Mouse (Mus musculus): Measurements from ENCODE around the gene Mapk11. TPM values are rescaled to one million over a fixed set of nuclear protein-coding genes. Genes with fewer than 3 reads are reported as not detected.

Gene Mapk11
- polyA plus RNA-seq, 1 experiment from 2014 or later = 16.5 TPM

- WGBS = 90% methylated on average over 5 of the region's 5 CpGs
- H3K27me3 ChIP-seq = no peaks in the 10 kb centered on the region
- no peak for ATAC-seq (replicated peaks; ENCODE audit: low FRiP score)
- peaks cover 100% of the 10 kb centered on the region for H3K36me3 ChIP-seq
- H3K9ac ChIP-seq = no peak overlapping the region
- no peak overlapping the region for H3K4me2 ChIP-seq
- H3K27ac ChIP-seq = no peak overlapping the region
- no peaks in the 10 kb centered on the region for H3K9me3 ChIP-seq (replicated peaks)
- no peaks in the 10 kb centered on the region for H3K4me1 ChIP-seq
- H3K4me3 ChIP-seq (replicated peaks) = no peak overlapping the region
Measured at GRCm38 (mm10) chr15:89097450-89097849, 52.0 kb downstream of the Mapk11 start.

Small RNAs within 50 kb of the gene (microRNA-seq; reads per million reads assigned to microRNA genes)
- gene Mir6958 (1.0 reads per million), gene Mir7118 (not detected)

Other genes starting within 250 kb of the Mapk11 start
- gene Ttll8, start 195.2 kb downstream of the Mapk11 start, polyA plus RNA-seq (2015; fragmentation: Nextera tagmentation; extraction: Ambion mirVana) = not detected in 2 replicates
- not detected in 2 replicates for gene Mlc1, start 170.6 kb downstream of the Mapk11 start, polyA plus RNA-seq (2015; fragmentation: Nextera tagmentation; extraction: Ambion mirVana)
- gene Mov10l1, start 166.7 kb downstream of the Mapk11 start, polyA plus RNA-seq (2015; fragmentation: Nextera tagmentation; extraction: Ambion mirVana) = 0.05 and 0.14 TPM in 2 replicates
- 0.05 and 0.12 TPM in 2 replicates for gene Panx2, start 89.9 kb downstream of the Mapk11 start, polyA plus RNA-seq (2015; fragmentation: Nextera tagmentation; extraction: Ambion mirVana)
- 46.1 and 52.5 TPM in 2 replicates for gene Trabd, start 74.5 kb downstream of the Mapk11 start, polyA plus RNA-seq (2015; fragmentation: Nextera tagmentation; extraction: Ambion mirVana)
- 18.0 and 19.9 TPM in 2 replicates for gene Selenoo, start 60.5 kb downstream of the Mapk11 start, polyA plus RNA-seq (2015; fragmentation: Nextera tagmentation; extraction: Ambion mirVana)
- gene Tubgcp6, start 26.5 kb downstream of the Mapk11 start, polyA plus RNA-seq (2015; fragmentation: Nextera tagmentation; extraction: Ambion mirVana) = 13.8 and 16.0 TPM in 2 replicates
- gene Hdac10, start 20.9 kb downstream of the Mapk11 start, polyA plus RNA-seq (2015; fragmentation: Nextera tagmentation; extraction: Ambion mirVana) = 17.8 and 19.3 TPM in 2 replicates
- gene Mapk12, start 8.9 kb downstream of the Mapk11 start, polyA plus RNA-seq (2015; fragmentation: Nextera tagmentation; extraction: Ambion mirVana) = 14.8 and 16.7 TPM in 2 replicates
- gene Plxnb2, start 31.2 kb upstream of the Mapk11 start, polyA plus RNA-seq (2015; fragmentation: Nextera tagmentation; extraction: Ambion mirVana) = 138 and 160 TPM in 2 replicates
- gene Dennd6b, start 46.9 kb upstream of the Mapk11 start, polyA plus RNA-seq (2015; fragmentation: Nextera tagmentation; extraction: Ambion mirVana) = 17.0 and 19.2 TPM in 2 replicates
- 22.7 and 26.9 TPM in 2 replicates for gene Ppp6r2, start 61.9 kb upstream of the Mapk11 start, polyA plus RNA-seq (2015; fragmentation: Nextera tagmentation; extraction: Ambion mirVana)
- gene Sbf1, start 165.7 kb upstream of the Mapk11 start, polyA plus RNA-seq (2015; fragmentation: Nextera tagmentation; extraction: Ambion mirVana) = 42.6 and 51.4 TPM in 2 replicates
- gene Adm2, start 173.1 kb upstream of the Mapk11 start, polyA plus RNA-seq (2015; fragmentation: Nextera tagmentation; extraction: Ambion mirVana) = 0.71 and 0.74 TPM in 2 replicates
- gene Miox, start 184.8 kb upstream of the Mapk11 start, polyA plus RNA-seq (2015; fragmentation: Nextera tagmentation; extraction: Ambion mirVana) = 6.8 and 7.1 TPM in 2 replicates
- 54.1 and 67.9 TPM in 2 replicates for gene Lmf2, start 206.0 kb upstream of the Mapk11 start, polyA plus RNA-seq (2015; fragmentation: Nextera tagmentation; extraction: Ambion mirVana)
- gene Ncaph2, start 206.1 kb upstream of the Mapk11 start, polyA plus RNA-seq (2015; fragmentation: Nextera tagmentation; extraction: Ambion mirVana) = 147 and 155 TPM in 2 replicates
- 7.9 and 8.2 TPM in 2 replicates for gene Sco2, start 224.2 kb upstream of the Mapk11 start, polyA plus RNA-seq (2015; fragmentation: Nextera tagmentation; extraction: Ambion mirVana)
- 1.3 and 1.4 TPM in 2 replicates for gene Tymp, start 227.4 kb upstream of the Mapk11 start, polyA plus RNA-seq (2015; fragmentation: Nextera tagmentation; extraction: Ambion mirVana)
- 0.82 and 0.83 TPM in 2 replicates for gene Odf3b, start 229.7 kb upstream of the Mapk11 start, polyA plus RNA-seq (2015; fragmentation: Nextera tagmentation; extraction: Ambion mirVana)
- not detected in 2 replicates for gene Klhdc7b, start 235.3 kb upstream of the Mapk11 start, polyA plus RNA-seq (2015; fragmentation: Nextera tagmentation; extraction: Ambion mirVana)

All from kidney, embryonic 15.5 days (tissue).